Mouse (Mus musculus): ENCODE data around the gene Relb. TPM values are rescaled to one million over a fixed set of nuclear protein-coding genes. Genes with fewer than 3 reads are reported as not detected.
"Not testable (repeated sequence)": the region's sequence is repeated elsewhere in the genome, so short reads cannot be mapped to it uniquely, and the experiment has no call there.

Gene Relb
- polyA plus RNA-seq, 1 experiment, result 75.6 TPM

DNA sequence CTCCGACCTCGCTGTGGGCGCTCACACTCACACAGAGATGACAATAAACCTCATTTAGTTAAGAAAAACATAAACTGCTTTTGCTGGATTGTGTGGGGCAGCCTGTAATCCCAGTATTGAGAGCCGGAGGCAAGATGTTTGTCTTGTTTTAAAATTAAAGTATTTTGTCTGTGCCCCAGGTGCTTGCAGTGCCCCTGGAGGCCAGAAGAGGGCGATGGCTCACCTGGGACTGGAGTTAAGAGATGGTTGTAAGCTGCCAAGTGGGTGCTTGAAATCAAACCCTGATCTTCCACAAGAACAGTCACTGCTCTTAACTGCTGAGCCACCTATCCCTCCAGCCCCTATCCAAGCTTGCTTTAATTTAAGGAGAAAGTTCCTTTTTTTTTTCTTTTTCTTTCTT is 18.3 kb downstream of the Relb start:
- H3K27me3 ChIP-seq (ENCODE audit: control insufficient read depth, insufficient read depth, low read length), result no peaks in the 10 kb centered on the region
- TF ChIP-seq POLR2A (IDR thresholded peaks at IDR 0.05; ENCODE audit: control insufficient read depth, extremely low read depth, insufficient read depth, low read length, poor library complexity), result no peak
- TF ChIP-seq CTCF (IDR thresholded peaks at IDR 0.05; ENCODE audit: borderline replicate concordance, control insufficient read depth, extremely low read depth, insufficient read depth, low read length, poor library complexity), result no peak
- H3K27ac ChIP-seq (ENCODE audit: control insufficient read depth, insufficient read depth, low read length), result no peak overlapping the region
- WGBS, result 85% methylated on average over 5 of the region's 5 CpGs
- no peaks in the 10 kb centered on the region for H3K4me1 ChIP-seq (replicated peaks; ENCODE audit: control insufficient read depth, insufficient read depth, low read length)
- H3K4me3 ChIP-seq (ENCODE audit: control insufficient read depth, insufficient read depth, low read length), result no peak overlapping the region
- H3K36me3 ChIP-seq (ENCODE audit: control insufficient read depth, insufficient read depth, low read length), result no peaks in the 10 kb centered on the region
- no peak for DNase-seq

DNA sequence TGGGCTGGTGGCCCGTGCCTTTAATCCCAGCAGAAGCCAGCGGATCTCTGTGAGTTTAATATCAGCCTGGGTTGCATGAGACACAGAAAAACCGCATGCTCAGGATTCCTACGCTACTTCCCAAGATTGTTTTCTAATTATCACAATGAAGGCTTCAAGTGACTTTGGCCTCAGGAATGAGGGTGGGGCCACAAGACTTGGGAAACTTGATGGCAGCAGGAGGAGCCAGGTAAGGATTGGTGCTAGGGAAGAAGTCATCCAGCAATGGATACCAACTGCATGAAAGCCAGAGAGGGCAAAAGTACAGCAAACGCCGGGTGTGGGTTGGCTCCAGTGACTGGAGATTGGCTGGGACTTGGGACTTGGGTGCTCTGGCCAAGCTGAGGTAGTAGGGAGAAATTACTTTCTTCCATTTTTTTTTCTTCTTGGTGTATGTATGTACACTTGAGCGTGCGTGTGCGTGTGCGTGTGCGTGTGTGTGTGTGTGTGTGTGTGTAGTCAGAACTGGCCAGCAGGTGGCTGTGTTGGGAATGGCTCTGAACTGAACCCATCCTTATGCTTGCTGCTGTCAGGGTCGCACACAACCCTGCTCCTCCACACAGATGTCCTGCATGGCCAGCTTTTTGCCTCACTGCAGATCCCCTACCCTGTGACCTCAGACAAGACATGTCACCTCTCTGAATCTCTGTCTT is 19.5 kb downstream of the Relb start:
- Histone ChIP-seq H3K4me3 (ENCODE audit: control insufficient read depth, insufficient read depth, low read length) (no peak overlapping the region), H3K27me3 (ENCODE audit: control insufficient read depth, insufficient read depth, low read length) (no peaks in the 10 kb centered on the region), H3K4me1 (replicated peaks; ENCODE audit: control insufficient read depth, insufficient read depth, low read length) (no peaks in the 10 kb centered on the region), H3K36me3 (ENCODE audit: control insufficient read depth, insufficient read depth, low read length) (no peaks in the 10 kb centered on the region), H3K27ac (ENCODE audit: control insufficient read depth, insufficient read depth, low read length) (no peak overlapping the region)
- no peak for DNase-seq
- no peak for TF ChIP-seq CTCF (IDR thresholded peaks at IDR 0.05; ENCODE audit: borderline replicate concordance, control insufficient read depth, extremely low read depth, insufficient read depth, low read length, poor library complexity)
- TF ChIP-seq POLR2A (IDR thresholded peaks at IDR 0.05; ENCODE audit: control insufficient read depth, extremely low read depth, insufficient read depth, low read length, poor library complexity), result no peak
- 96% methylated on average over 12 of the region's 12 CpGs for WGBS

DNA sequence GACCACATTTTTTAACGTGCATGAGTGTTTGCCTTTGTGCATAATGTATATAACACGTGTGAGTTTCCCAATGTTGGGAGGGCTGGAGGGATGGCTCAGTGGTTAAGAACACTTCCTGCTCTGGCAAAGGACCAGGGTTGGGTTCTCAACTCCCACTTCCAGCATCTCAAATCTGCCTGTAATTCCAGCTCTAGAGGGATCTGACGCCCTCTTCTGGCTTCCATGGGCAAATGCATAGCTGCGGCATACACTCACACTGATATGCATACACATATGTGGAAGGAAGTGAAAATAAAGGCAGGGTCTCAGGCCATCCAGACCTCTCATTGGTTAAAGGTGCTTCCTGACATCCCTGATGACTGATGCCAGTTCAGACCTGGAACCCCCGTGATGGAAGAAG is 21.9 kb downstream of the Relb start:
- WGBS, result 93% methylated on average over 5 of the region's 5 CpGs
- no peak for DNase-seq
- Histone ChIP-seq H3K27ac (ENCODE audit: control insufficient read depth, insufficient read depth, low read length) (no peak overlapping the region), H3K36me3 (ENCODE audit: control insufficient read depth, insufficient read depth, low read length) (no peaks in the 10 kb centered on the region), H3K4me3 (ENCODE audit: control insufficient read depth, insufficient read depth, low read length) (no peak overlapping the region), H3K4me1 (replicated peaks; ENCODE audit: control insufficient read depth, insufficient read depth, low read length) (peaks cover 8% of the 10 kb centered on the region), H3K27me3 (ENCODE audit: control insufficient read depth, insufficient read depth, low read length) (no peaks in the 10 kb centered on the region)
- no peak for TF ChIP-seq POLR2A (IDR thresholded peaks at IDR 0.05; ENCODE audit: control insufficient read depth, extremely low read depth, insufficient read depth, low read length, poor library complexity)
- TF ChIP-seq CTCF (IDR thresholded peaks at IDR 0.05; ENCODE audit: borderline replicate concordance, control insufficient read depth, extremely low read depth, insufficient read depth, low read length, poor library complexity), result no peak

DNA sequence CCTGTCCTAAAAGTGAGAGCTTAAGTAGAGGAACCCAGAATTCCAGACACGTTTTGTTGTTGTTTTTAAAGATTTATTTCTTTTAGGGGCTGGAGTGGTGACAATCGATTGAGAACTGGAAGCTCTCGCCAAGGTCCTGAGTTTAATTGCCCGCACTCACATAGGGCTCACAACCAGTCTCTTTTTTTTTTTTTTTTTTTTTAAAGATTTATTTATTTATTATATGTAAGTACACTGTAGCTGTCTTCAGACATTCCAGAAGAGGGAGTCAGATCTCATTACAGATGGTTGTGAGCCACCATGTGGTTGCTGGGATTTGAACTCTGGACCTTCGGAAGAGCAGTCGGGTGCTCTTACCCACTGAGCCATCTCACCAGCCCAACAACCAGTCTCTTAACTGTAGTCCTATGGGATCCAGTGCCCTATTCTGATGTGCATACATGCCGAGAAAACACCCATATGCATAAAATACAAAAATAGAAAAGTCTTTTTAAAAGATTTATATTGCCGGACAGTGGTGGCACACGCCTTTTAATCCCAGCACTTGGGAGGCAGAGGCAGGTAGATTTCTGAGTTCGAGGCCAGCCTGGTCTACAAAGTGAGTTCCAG is 24.5 kb downstream of the Relb start:
- 63% methylated on average over 10 of the region's 10 CpGs for WGBS
- not testable (repeated sequence) for H3K27ac ChIP-seq (ENCODE audit: control insufficient read depth, insufficient read depth, low read length); H3K4me3 ChIP-seq (ENCODE audit: control insufficient read depth, insufficient read depth, low read length); DNase-seq; H3K27me3 ChIP-seq (ENCODE audit: control insufficient read depth, insufficient read depth, low read length); H3K36me3 ChIP-seq (ENCODE audit: control insufficient read depth, insufficient read depth, low read length)
- H3K4me1 ChIP-seq (replicated peaks; ENCODE audit: control insufficient read depth, insufficient read depth, low read length), result peaks cover 11% of the 10 kb centered on the region

DNA sequence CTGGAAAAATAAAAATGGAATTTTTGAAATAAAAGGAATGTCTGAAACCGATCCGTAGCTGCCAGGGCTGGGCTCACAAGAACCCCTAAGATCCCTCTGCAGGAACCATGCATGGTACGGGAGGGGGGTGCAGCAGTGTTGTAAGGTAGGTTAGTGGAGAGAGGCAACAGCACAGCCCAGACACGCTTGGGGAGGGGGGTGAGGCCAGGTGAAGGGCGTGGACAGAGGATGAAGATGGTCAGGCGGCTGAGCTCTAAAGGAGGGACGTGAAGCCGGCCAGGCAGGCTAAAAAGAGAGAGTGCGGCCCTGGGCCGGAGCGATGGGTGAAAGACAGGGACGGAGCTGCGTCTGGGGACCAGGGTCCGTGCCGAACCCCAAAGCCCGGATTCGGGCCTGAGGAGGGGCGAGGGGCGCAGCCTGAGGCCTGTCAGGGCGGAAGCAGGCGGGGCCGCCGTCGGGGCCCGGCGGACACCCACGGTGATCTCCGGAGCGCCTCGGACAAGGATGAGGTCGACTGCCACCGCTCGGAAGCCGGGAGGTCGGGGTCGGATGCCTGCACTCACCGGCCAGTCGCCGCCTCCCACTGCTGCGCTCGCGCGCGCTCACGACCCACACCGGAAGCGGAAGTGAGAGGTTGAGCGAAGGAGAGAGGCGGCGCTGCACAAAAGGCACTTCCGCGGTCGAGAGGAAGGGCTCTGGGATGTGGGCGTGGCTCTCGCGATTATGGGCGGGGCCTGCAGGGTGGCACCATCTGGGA is 25.2 kb downstream of the Relb start, which contains the start of gene Clasrp:
Clasrp (minus strand) TSS at position 638 of the 757 bp plus-strand sequence.
- H3K4me3 ChIP-seq (ENCODE audit: control insufficient read depth, insufficient read depth, low read length), result peak within 1 kb of the TSS; percentile 92
- H3K4me1 ChIP-seq (replicated peaks; ENCODE audit: control insufficient read depth, insufficient read depth, low read length), result peaks cover 11% of the 10 kb centered on the region
- no peaks in the 10 kb centered on the region for H3K27me3 ChIP-seq (ENCODE audit: control insufficient read depth, insufficient read depth, low read length)
- H3K27ac ChIP-seq (ENCODE audit: control insufficient read depth, insufficient read depth, low read length), result no peak within 1 kb of the TSS
- DNase-seq, result peak; percentile 97
- TF ChIP-seq POLR2A (IDR thresholded peaks at IDR 0.05; ENCODE audit: control insufficient read depth, extremely low read depth, insufficient read depth, low read length, poor library complexity), result peak; percentile 81
- TF ChIP-seq CTCF (IDR thresholded peaks at IDR 0.05; ENCODE audit: borderline replicate concordance, control insufficient read depth, extremely low read depth, insufficient read depth, low read length, poor library complexity), result 0 out of 2 replicates have a peak, but pooled peaks have one; percentile 41
- no peaks in the 10 kb centered on the region for H3K36me3 ChIP-seq (ENCODE audit: control insufficient read depth, insufficient read depth, low read length)
- WGBS, result under 1% methylated on average over 55 of the region's 57 CpGs

DNA sequence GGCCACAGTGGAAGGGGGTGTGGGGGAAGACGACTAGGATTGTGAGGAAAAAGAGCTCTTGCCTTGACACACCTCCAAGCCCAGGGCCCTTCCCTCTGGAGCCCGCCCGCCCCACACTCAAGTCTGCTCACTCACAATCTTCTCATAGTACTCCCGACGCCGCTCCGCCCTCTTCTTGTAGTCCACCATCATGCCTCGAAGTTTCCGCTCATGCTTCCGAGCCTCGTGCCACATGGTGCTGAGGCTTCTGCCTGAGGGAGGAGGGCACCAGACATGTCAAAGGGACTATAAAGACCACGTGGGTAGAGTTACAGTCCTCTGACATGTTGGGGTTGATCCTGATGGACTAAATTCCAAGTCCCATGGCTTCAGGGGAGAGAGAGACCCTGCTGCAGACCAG is 26.2 kb downstream of the Relb start:
- TF ChIP-seq CTCF (IDR thresholded peaks at IDR 0.05; ENCODE audit: borderline replicate concordance, control insufficient read depth, extremely low read depth, insufficient read depth, low read length, poor library complexity) (no peak), POLR2A (IDR thresholded peaks at IDR 0.05; ENCODE audit: control insufficient read depth, extremely low read depth, insufficient read depth, low read length, poor library complexity) (no peak)
- 87% methylated on average over 12 of the region's 12 CpGs for WGBS
- no peak for DNase-seq
- no peak overlapping the region for H3K4me3 ChIP-seq (ENCODE audit: control insufficient read depth, insufficient read depth, low read length)
- no peak overlapping the region for H3K27ac ChIP-seq (ENCODE audit: control insufficient read depth, insufficient read depth, low read length)
- H3K27me3 ChIP-seq (ENCODE audit: control insufficient read depth, insufficient read depth, low read length), result no peaks in the 10 kb centered on the region
- no peaks in the 10 kb centered on the region for H3K36me3 ChIP-seq (ENCODE audit: control insufficient read depth, insufficient read depth, low read length)
- peaks cover 11% of the 10 kb centered on the region for H3K4me1 ChIP-seq (replicated peaks; ENCODE audit: control insufficient read depth, insufficient read depth, low read length)

All from thymus, adult 2 months (tissue).